Mouse (Mus musculus) neural tube, embryonic 13.5 days (tissue): Measurements from ENCODE around the gene Pigw. TPM values are rescaled to one million over a fixed set of nuclear protein-coding genes. Genes with fewer than 3 reads are reported as not detected.
A peak's percentile ranks its signal among the peaks of the same experiment; 100 is the strongest.
"Not testable (repeated sequence)": the region's sequence is repeated elsewhere in the genome, so short reads cannot be mapped to it uniquely, and the experiment has no call there.

Experiments used
- ATAC-seq: fragments of 200-750 bp; cut with Nextera tagmentation; 2 replicates; pipeline ENCODE4 v1.8.0; 2017; ENCODE audit warnings: low read depth, mild to moderate bottlenecking, moderate TSS enrichment, moderate library complexity
- H3K27ac ChIP-seq: fragments of 300-500 bp; sonication (generic); replicated peaks from 2 replicates; pipeline ENCODE4 v1.5.1; 2015; ENCODE audit warnings: moderate library complexity, mild to moderate bottlenecking, inconsistent platforms
- H3K27me3 ChIP-seq: fragments of 300-500 bp; sonication (generic); 2 replicates; pipeline ENCODE4 v1.6.1; 2015; ENCODE audit warnings: mild to moderate bottlenecking, inconsistent platforms
- H3K36me3 ChIP-seq: fragments of 300-500 bp; sonication (generic); 2 replicates; pipeline ENCODE4 v1.6.1; 2015; ENCODE audit warnings: mild to moderate bottlenecking, inconsistent platforms
- H3K4me1 ChIP-seq: fragments of 300-500 bp; sonication (generic); replicated peaks from 2 replicates; pipeline ENCODE4 v1.6.1; 2015; ENCODE audit warnings: inconsistent platforms
- H3K4me2 ChIP-seq: fragments of 300-500 bp; sonication (generic); 2 replicates; pipeline ENCODE4 v1.6.1; 2015; ENCODE audit warnings: inconsistent platforms, mild to moderate bottlenecking, moderate library complexity
- H3K4me3 ChIP-seq: fragments of 300-500 bp; sonication (generic); 2 replicates; pipeline ENCODE4 v1.5.1; 2015; ENCODE audit warnings: mild to moderate bottlenecking, inconsistent platforms
- H3K9ac ChIP-seq: fragments of 300-500 bp; sonication (generic); 2 replicates; pipeline ENCODE4 v1.6.1; 2015; ENCODE audit warnings: moderate library complexity, mild to moderate bottlenecking, inconsistent platforms
- H3K9me3 ChIP-seq: fragments of 300-500 bp; sonication (generic); 2 replicates; pipeline ENCODE4 v1.6.1; 2016; ENCODE audit warnings: inconsistent platforms
- WGBS: fragments of 180-500 bp; shearing (Covaris S2); methylation state at CpG from one replicate; pipeline ENCODE4 v1.1.7; 2015; 5-methylcytosine and 5-hydroxymethylcytosine counted together
- polyA plus RNA-seq: library from polyadenylated mRNA; unstranded; fragments of >200 nt; fragmentation: Nextera tagmentation; extraction: Ambion mirVana; gene quantifications from 2 replicates; pipeline ENCODE4 v1.2.1, GENCODE M21; 2015

Pigw gene
- polyA plus RNA-seq, 1 experiment from 2014 or later = 2.5 TPM

- Histone ChIP-seq H3K9me3 (no peaks in the 10 kb centered on the region), H3K4me2 (no peak overlapping the region), H3K27me3 (no peaks in the 10 kb centered on the region), H3K4me3 (no peak overlapping the region), H3K4me1 (no peaks in the 10 kb centered on the region), H3K9ac (no peak overlapping the region), H3K27ac (no peak overlapping the region), H3K36me3 (peaks cover 80% of the 10 kb centered on the region)
- 93% methylated on average over 13 of the region's 15 CpGs for WGBS
- ATAC-seq = no peak
Observed at GRCm38 (mm10) chr11:84893113-84893512, 13.0 kb upstream of the Pigw start.

- Histone ChIP-seq H3K9ac (no peak overlapping the region), H3K4me3 (no peak overlapping the region), H3K27me3 (no peaks in the 10 kb centered on the region), H3K4me1 (no peaks in the 10 kb centered on the region), H3K27ac (no peak overlapping the region), H3K4me2 (no peak overlapping the region), H3K9me3 (no peaks in the 10 kb centered on the region), H3K36me3 (peaks cover 79% of the 10 kb centered on the region)
- ATAC-seq = no peak
- WGBS = 92% methylated on average over 7 of the region's 7 CpGs
Observed at GRCm38 (mm10) chr11:84891705-84892104, 11.6 kb upstream of the Pigw start.

- Histone ChIP-seq H3K9me3 (no peaks in the 10 kb centered on the region), H3K27me3 (no peaks in the 10 kb centered on the region), H3K4me3 (no peak overlapping the region), H3K36me3 (peaks cover 79% of the 10 kb centered on the region), H3K4me1 (no peaks in the 10 kb centered on the region), H3K9ac (no peak overlapping the region), H3K4me2 (no peak overlapping the region), H3K27ac (no peak overlapping the region)
- ATAC-seq = no peak
- 98% methylated on average over 2 of the region's 2 CpGs for WGBS
Observed at GRCm38 (mm10) chr11:84889492-84889891, 9.4 kb upstream of the Pigw start.

GRCm38 (mm10) chr11:84888025-84888424 is 7.9 kb upstream of the Pigw start:
- no peaks in the 10 kb centered on the region for H3K27me3 ChIP-seq
- ATAC-seq = no peak
- no peaks in the 10 kb centered on the region for H3K4me1 ChIP-seq
- H3K36me3 ChIP-seq = peaks cover 84% of the 10 kb centered on the region
- H3K9me3 ChIP-seq = no peaks in the 10 kb centered on the region
- no peak overlapping the region for H3K9ac ChIP-seq
- WGBS = 99% methylated on average over 8 of the region's 8 CpGs
- H3K4me2 ChIP-seq = no peak overlapping the region
- H3K27ac ChIP-seq = no peak overlapping the region
- no peak overlapping the region for H3K4me3 ChIP-seq

GRCm38 (mm10) chr11:84886767-84887511 is 6.9 kb upstream of the Pigw start:
- Histone ChIP-seq H3K27me3 (no peaks in the 10 kb centered on the region), H3K9me3 (no peaks in the 10 kb centered on the region), H3K9ac (no peak overlapping the region), H3K4me2 (no peak overlapping the region), H3K36me3 (peaks cover 74% of the 10 kb centered on the region), H3K4me3 (no peak overlapping the region), H3K4me1 (no peaks in the 10 kb centered on the region), H3K27ac (no peak overlapping the region)
- 93% methylated on average over 11 of the region's 11 CpGs for WGBS
- no peak for ATAC-seq

GRCm38 (mm10) chr11:84886236-84886635 is 6.2 kb upstream of the Pigw start:
- Histone ChIP-seq H3K9ac (no peak overlapping the region), H3K27ac (no peak overlapping the region), H3K27me3 (no peaks in the 10 kb centered on the region), H3K9me3 (no peaks in the 10 kb centered on the region), H3K4me3 (no peak overlapping the region), H3K4me2 (no peak overlapping the region), H3K4me1 (peaks cover 7% of the 10 kb centered on the region), H3K36me3 (peaks cover 67% of the 10 kb centered on the region)
- ATAC-seq = no peak
- WGBS = 86% methylated on average over 5 of the region's 5 CpGs

- H3K27ac ChIP-seq = no peak overlapping the region
- no peaks in the 10 kb centered on the region for H3K9me3 ChIP-seq
- no peak overlapping the region for H3K4me2 ChIP-seq
- H3K4me3 ChIP-seq = no peak overlapping the region
- no peak overlapping the region for H3K9ac ChIP-seq
- no peaks in the 10 kb centered on the region for H3K27me3 ChIP-seq
- WGBS = 80% methylated on average over 4 of the region's 4 CpGs
- peaks cover 14% of the 10 kb centered on the region for H3K4me1 ChIP-seq
- H3K36me3 ChIP-seq = peaks cover 64% of the 10 kb centered on the region
- ATAC-seq = no peak
Observed at GRCm38 (mm10) chr11:84885238-84885637, 5.2 kb upstream of the Pigw start.

GRCm38 (mm10) chr11:84882346-84882745 is 2.3 kb upstream of the Pigw start:
- Histone ChIP-seq H3K4me3 (no peak overlapping the region), H3K36me3 (peaks cover 43% of the 10 kb centered on the region), H3K9me3 (no peaks in the 10 kb centered on the region), H3K27me3 (no peaks in the 10 kb centered on the region), H3K9ac (no peak overlapping the region), H3K4me1 (peaks cover 21% of the 10 kb centered on the region), H3K4me2 (no peak overlapping the region), H3K27ac (no peak overlapping the region)
- ATAC-seq = no peak
- WGBS = 96% methylated on average over 7 of the region's 7 CpGs

GRCm38 (mm10) chr11:84880971-84881370 is 886 bp upstream of the Pigw start:
- no peak for ATAC-seq
- H3K27ac ChIP-seq = peak overlapping the region; percentile 91
- peaks cover 21% of the 10 kb centered on the region for H3K4me1 ChIP-seq
- 63% methylated on average over 9 of the region's 9 CpGs for WGBS
- H3K4me3 ChIP-seq = peak overlapping the region; percentile 65
- H3K9me3 ChIP-seq = no peaks in the 10 kb centered on the region
- peaks cover 32% of the 10 kb centered on the region for H3K36me3 ChIP-seq
- peak overlapping the region; percentile 85 for H3K9ac ChIP-seq
- no peaks in the 10 kb centered on the region for H3K27me3 ChIP-seq
- H3K4me2 ChIP-seq = peak overlapping the region; percentile 95

- Histone ChIP-seq H3K36me3 (peaks cover 29% of the 10 kb centered on the region), H3K4me1 (peaks cover 21% of the 10 kb centered on the region), H3K27me3 (no peaks in the 10 kb centered on the region), H3K4me2 (peak overlapping the region; percentile 95), H3K9ac (peak overlapping the region; percentile 85), H3K4me3 (peak overlapping the region; percentile 65), H3K27ac (peak overlapping the region; percentile 91), H3K9me3 (no peaks in the 10 kb centered on the region)
- 0% methylated on average over 24 of the region's 24 CpGs for WGBS
- ATAC-seq = peak; percentile 9; the same call in 1 of the 2 replicates
Observed at GRCm38 (mm10) chr11:84880465-84880961, 428 bp upstream of the Pigw start.

- Histone ChIP-seq H3K27ac (peak overlapping the region; percentile 91), H3K9ac (peak overlapping the region; percentile 85), H3K4me3 (peak overlapping the region; percentile 65), H3K9me3 (no peaks in the 10 kb centered on the region), H3K4me2 (peak overlapping the region; percentile 95), H3K36me3 (peaks cover 16% of the 10 kb centered on the region), H3K4me1 (peaks cover 21% of the 10 kb centered on the region), H3K27me3 (no peaks in the 10 kb centered on the region)
- whole genome bisulfite sequencing = 19% methylated on average over 7 of the region's 7 CpGs
- ATAC-seq = no peak
Observed at GRCm38 (mm10) chr11:84879007-84879771, 896 bp downstream of the Pigw start.

GRCm38 (mm10) chr11:84876020-84876419 is 4.1 kb downstream of the Pigw start:
- not testable (repeated sequence) for ATAC-seq

More at GRCm38 (mm10) chr11:84876020-84876419, 4.1 kb downstream of the Pigw start:
- not testable (repeated sequence) for H3K27ac ChIP-seq, H3K4me2 ChIP-seq, H3K9ac ChIP-seq, H3K27me3 ChIP-seq, H3K36me3 ChIP-seq, H3K9me3 ChIP-seq, H3K4me3 ChIP-seq
- no CpG with 5 or more reads among the region's 1 CpGs for WGBS
- peaks cover 26% of the 10 kb centered on the region for H3K4me1 ChIP-seq
